Mouse (Mus musculus) embryonic facial prominence, embryonic 13.5 days (tissue): ENCODE data around the gene Rbm7. TPM values are rescaled to one million over a fixed set of nuclear protein-coding genes. Genes with fewer than 3 reads are reported as not detected.

Experiments used
- ATAC-seq: fragments of 200-750 bp; cut with Nextera tagmentation; 2 replicates; pipeline ENCODE4 v1.8.0; 2017; ENCODE audit warnings: low read depth; ENCODE audit not compliant: insufficient number of reproducible peaks, insufficient read depth, low FRiP score, low TSS enrichment
- H3K27ac ChIP-seq: fragments of 300-500 bp; sonication (generic); 2 replicates; pipeline ENCODE4 v1.5.1; 2015; ENCODE audit warnings: moderate library complexity, mild to moderate bottlenecking, inconsistent platforms
- H3K27me3 ChIP-seq: fragments of 300-500 bp; sonication (generic); 2 replicates; pipeline ENCODE4 v1.6.1; 2015; ENCODE audit warnings: mild to moderate bottlenecking, inconsistent platforms
- H3K36me3 ChIP-seq: fragments of 300-500 bp; sonication (generic); 2 replicates; pipeline ENCODE4 v1.6.1; 2015; ENCODE audit warnings: mild to moderate bottlenecking, inconsistent platforms
- H3K4me1 ChIP-seq: fragments of 300-500 bp; sonication (generic); 2 replicates; pipeline ENCODE4 v1.6.1; 2015; ENCODE audit warnings: inconsistent platforms
- H3K4me2 ChIP-seq: fragments of 300-500 bp; sonication (generic); 2 replicates; pipeline ENCODE4 v1.6.1; 2015; ENCODE audit warnings: moderate library complexity, mild to moderate bottlenecking, inconsistent platforms
- H3K4me3 ChIP-seq: fragments of 300-500 bp; sonication (generic); 2 replicates; pipeline ENCODE4 v1.5.1; 2015; ENCODE audit warnings: mild to moderate bottlenecking, inconsistent platforms
- H3K9ac ChIP-seq: fragments of 300-500 bp; sonication (generic); 2 replicates; pipeline ENCODE4 v1.6.1; 2015; ENCODE audit warnings: mild to moderate bottlenecking, inconsistent platforms
- H3K9me3 ChIP-seq: fragments of 300-500 bp; sonication (generic); 2 replicates; pipeline ENCODE4 v1.6.1; 2016; ENCODE audit warnings: inconsistent platforms
- WGBS: fragments of 180-500 bp; shearing (Covaris S2); methylation state at CpG from one replicate; pipeline ENCODE4 v1.1.7; 2015; ENCODE audit warnings: mixed read lengths; 5-methylcytosine and 5-hydroxymethylcytosine counted together
- microRNA-seq: library from miRNA; unstranded; fragments of <30 nt; microRNA quantifications from one replicate; pipeline ENCODE4, GENCODE M21; 2016
- polyA plus RNA-seq: library from polyadenylated mRNA; unstranded; fragments of >200 nt; fragmentation: Nextera tagmentation; extraction: Ambion mirVana; gene quantifications from 2 replicates; pipeline ENCODE4 v1.2.1, GENCODE M21; 2015

Rbm7 gene
- polyA plus RNA-seq, 1 experiment from 2014 or later, result 138 TPM

DNA sequence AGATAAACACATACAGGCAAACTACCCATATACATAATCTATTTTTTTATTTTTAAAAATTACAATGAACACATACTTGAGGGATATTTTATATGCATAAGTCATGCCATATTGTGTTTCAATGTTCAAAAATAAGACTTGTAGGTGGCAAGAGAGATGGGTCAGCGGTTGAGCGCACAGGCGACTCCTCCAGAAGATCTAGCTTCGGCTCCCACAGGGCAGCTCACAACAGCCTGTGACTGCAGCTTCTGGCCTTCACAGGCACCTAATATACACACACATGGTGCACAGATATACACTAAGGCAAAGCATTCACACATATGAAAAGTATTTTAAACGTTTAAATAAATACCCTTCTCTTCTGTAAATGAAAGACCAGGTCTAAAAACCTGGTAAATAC is 35.7 kb downstream of the Rbm7 start:
- Histone ChIP-seq H3K27me3 (no peaks in the 10 kb centered on the region), H3K4me3 (no peak overlapping the region), H3K27ac (no peak overlapping the region), H3K9me3 (no peaks in the 10 kb centered on the region), H3K9ac (no peak overlapping the region), H3K36me3 (no peaks in the 10 kb centered on the region), H3K4me2 (no peak overlapping the region), H3K4me1 (no peaks in the 10 kb centered on the region)
- ATAC-seq, result no peak
- 86% methylated on average over 5 of the region's 5 CpGs for WGBS

DNA sequence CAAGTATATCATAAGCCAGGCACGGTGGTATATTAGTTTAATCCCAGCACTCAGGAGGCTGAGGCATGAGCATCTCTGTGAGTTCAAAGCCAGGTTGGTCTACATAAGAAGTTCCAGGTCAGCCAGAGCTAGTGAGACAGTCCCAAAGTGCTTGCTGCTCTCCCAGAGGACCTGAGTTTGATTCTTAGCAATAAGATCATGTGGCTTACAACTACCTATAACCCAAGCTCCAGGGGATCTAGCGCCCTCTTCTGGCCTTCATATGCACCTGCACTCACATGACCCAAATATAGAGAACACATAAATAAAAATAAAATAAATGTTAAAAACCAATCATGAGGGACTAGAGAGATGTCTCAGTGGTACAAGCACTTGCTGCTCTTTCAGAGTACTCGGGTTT is 36.2 kb downstream of the Rbm7 start:
- WGBS, result 66% methylated on average over 3 of the region's 3 CpGs
- Histone ChIP-seq H3K4me1 (no peaks in the 10 kb centered on the region), H3K4me3 (no peak overlapping the region), H3K27ac (no peak overlapping the region), H3K36me3 (no peaks in the 10 kb centered on the region), H3K27me3 (no peaks in the 10 kb centered on the region), H3K4me2 (no peak overlapping the region), H3K9me3 (no peaks in the 10 kb centered on the region), H3K9ac (no peak overlapping the region)
- ATAC-seq, result no peak

DNA sequence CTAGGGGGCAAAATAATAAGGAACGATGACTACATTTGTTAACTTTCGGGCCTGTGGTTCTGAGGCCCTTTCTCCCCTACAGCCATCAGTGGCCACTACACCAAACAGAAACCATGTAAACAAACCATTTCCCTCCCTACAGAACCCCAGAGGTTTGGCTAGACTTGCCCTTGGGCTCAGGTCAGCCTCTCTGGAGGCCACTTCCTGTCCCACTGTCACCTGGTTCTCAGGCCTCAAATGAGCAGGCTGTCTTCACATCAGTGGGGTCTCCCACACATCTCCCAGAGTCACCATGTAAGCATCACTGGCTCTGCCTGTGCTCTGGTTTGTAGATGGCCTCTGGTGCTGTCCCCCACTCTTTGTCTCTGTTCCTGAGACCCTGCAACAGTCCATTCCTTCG is 39.1 kb downstream of the Rbm7 start:
- Histone ChIP-seq H3K4me2 (no peak overlapping the region), H3K9me3 (no peaks in the 10 kb centered on the region), H3K4me3 (no peak overlapping the region), H3K27ac (no peak overlapping the region), H3K9ac (no peak overlapping the region), H3K27me3 (no peaks in the 10 kb centered on the region), H3K36me3 (no peaks in the 10 kb centered on the region), H3K4me1 (no peaks in the 10 kb centered on the region)
- no peak for ATAC-seq
- WGBS, result 79% methylated on average over 3 of the region's 3 CpGs

DNA sequence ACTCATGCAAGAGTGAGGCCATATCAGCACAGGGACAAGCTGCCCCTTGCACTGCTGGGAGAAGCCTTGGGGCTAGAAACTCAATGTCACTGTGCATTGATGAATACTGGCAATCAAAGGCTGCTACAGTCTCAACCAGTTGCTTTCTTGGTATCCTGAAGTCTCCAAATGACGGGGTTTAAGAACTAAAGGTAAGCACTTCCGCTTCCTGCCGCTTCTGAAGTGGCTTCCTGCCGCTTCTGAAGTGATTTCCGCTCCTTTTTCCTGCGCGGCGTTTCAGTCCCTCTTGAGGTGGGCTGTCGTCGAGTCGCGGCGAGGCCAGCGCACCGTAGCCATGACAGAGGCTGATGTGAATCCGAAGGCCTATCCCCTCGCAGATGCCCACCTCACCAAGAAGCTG is 45.0 kb downstream of the Rbm7 start:
- Histone ChIP-seq H3K4me3 (no peak overlapping the region), H3K27ac (no peak overlapping the region), H3K4me1 (no peaks in the 10 kb centered on the region), H3K9me3 (no peaks in the 10 kb centered on the region), H3K9ac (no peak overlapping the region), H3K4me2 (no peak overlapping the region), H3K27me3 (no peaks in the 10 kb centered on the region), H3K36me3 (no peaks in the 10 kb centered on the region)
- WGBS, result 90% methylated on average over 17 of the region's 17 CpGs
- no peak for ATAC-seq

DNA sequence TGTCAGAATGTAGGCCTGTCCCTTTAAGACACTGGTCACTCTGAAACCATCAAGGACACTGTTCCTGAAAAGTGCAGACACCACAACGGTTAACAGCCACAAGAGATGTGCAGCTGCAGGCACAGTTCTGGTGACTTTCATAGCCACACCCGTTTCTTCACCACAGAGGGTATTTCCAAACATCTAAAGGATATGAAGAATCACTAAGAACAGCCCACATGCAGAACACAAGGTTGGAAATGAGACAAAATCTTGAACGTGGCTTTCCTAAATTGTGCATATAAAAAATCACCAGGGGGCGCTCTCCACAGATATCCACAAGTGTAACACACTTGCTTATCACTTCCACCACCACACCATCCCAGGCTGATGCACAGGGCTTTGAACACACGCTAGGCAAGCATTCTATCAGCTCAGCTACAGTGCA is 47.3 kb downstream of the Rbm7 start:
- no peaks in the 10 kb centered on the region for H3K9me3 ChIP-seq
- H3K9ac ChIP-seq, result no peak overlapping the region
- no peak overlapping the region for H3K4me2 ChIP-seq
- no peak for ATAC-seq
- no peak overlapping the region for H3K4me3 ChIP-seq
- H3K27me3 ChIP-seq, result no peaks in the 10 kb centered on the region
- WGBS, result 39% methylated on average over 5 of the region's 5 CpGs
- no peak overlapping the region for H3K27ac ChIP-seq
- H3K36me3 ChIP-seq, result no peaks in the 10 kb centered on the region
- no peaks in the 10 kb centered on the region for H3K4me1 ChIP-seq

DNA sequence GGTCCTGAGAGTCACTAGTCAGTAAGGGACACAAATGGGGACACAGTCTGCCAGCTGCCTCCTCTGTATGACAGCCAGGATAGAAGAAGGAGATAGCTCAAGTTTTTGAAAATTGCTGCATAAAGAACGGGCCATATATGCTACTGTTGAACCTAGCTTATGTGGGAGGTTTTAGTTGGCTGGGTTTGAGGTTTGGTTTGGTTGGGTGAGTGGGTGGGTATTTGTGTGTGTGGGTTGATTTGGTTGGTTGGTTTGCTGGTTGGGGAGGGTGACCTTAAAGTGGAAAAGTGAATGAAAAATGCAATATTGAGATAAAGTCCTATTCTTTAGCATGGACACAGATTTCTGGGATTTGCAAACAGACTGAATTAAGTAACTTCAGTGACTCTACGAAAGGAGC is 50.3 kb downstream of the Rbm7 start:
- Histone ChIP-seq H3K9me3 (no peaks in the 10 kb centered on the region), H3K27me3 (no peaks in the 10 kb centered on the region), H3K27ac (no peak overlapping the region), H3K4me3 (no peak overlapping the region), H3K4me1 (no peaks in the 10 kb centered on the region), H3K9ac (no peak overlapping the region), H3K36me3 (no peaks in the 10 kb centered on the region), H3K4me2 (no peak overlapping the region)
- no peak for ATAC-seq
- 80% methylated on average over 2 of the region's 2 CpGs for WGBS

DNA sequence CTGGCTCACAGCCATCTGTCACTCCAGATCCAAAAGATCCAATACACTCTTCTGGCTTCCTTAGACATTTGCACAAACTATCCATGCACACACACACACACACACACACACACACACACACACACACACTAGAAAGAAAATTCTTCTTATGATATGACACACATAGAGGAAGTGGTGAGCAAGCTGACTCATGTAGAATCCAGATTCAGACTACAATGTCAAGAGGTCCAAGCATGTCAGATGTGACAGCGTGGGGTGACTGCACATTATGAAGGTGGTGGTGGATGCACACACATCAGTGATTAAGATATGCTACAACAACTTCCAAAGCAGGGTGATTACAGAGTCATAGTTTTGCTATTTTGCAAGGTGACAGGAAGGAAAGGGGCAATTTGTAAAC is 51.2 kb downstream of the Rbm7 start:
- no peaks in the 10 kb centered on the region for H3K4me1 ChIP-seq
- 84% methylated on average over 1 of the region's 1 CpGs for WGBS

More for the DNA sequence above, 51.2 kb downstream of the Rbm7 start:
- no peak for ATAC-seq
- Histone ChIP-seq H3K27me3 (no peaks in the 10 kb centered on the region), H3K9ac (no peak overlapping the region), H3K4me2 (no peak overlapping the region), H3K36me3 (no peaks in the 10 kb centered on the region), H3K27ac (no peak overlapping the region), H3K9me3 (no peaks in the 10 kb centered on the region), H3K4me3 (no peak overlapping the region)

Small RNA genes within 50 kb of the gene (microRNA-seq; reads per million reads assigned to microRNA genes)
- not detected for gene Gm23653

Other genes starting within 250 kb of the Rbm7 start
- 1.2 and 2.4 TPM in 2 replicates for gene Nxpe2, start 141.8 kb downstream of the Rbm7 start, polyA plus RNA-seq
- 106 and 114 TPM in 2 replicates for gene Rexo2, start 14.7 kb downstream of the Rbm7 start, polyA plus RNA-seq
- 36.4 and 37.1 TPM in 2 replicates for gene Gm5617, start 143 bp upstream of the Rbm7 start, polyA plus RNA-seq
- gene Nnmt, start 109.9 kb upstream of the Rbm7 start, polyA plus RNA-seq, result 3.5 and 4.4 TPM in 2 replicates